ENCODE assay signal across 8 mouse cellular contexts in the genomic region with DNA sequence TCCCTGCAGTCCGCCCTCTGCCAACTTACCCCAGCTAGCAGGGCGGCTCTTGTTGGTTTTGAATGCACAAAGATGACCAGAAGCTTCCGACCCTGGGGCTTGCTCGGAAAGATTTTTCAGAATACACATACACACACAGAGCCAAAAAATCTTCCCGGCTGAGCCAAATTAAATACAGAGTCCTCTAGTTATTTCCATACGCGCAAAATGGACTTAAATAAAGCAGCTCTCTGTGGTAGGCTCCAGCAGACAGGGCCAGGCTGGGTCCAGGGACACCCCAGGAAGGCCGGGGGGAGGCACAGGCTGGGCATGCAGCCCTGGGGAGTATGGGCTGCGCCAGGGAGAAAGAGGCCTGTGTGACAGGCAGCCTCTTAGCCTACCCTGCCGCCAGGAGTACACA.
DNase-seq lines count a peak whose midpoint lies in the region; ATAC-seq and TF ChIP-seq lines count a peak whose summit lies in the region.

No protein-coding gene starts in this region.

- no peak overlapping the region for H3K9ac ChIP-seq in embryonic facial prominence, embryonic 15.5 days
- H3K9ac ChIP-seq in liver, postnatal 0 days (replicated peaks), result no peak overlapping the region

- H3K9me3 ChIP-seq in embryonic facial prominence, embryonic 15.5 days (replicated peaks), result no peaks in the 10 kb centered on the region
- H3K9me3 ChIP-seq in liver, postnatal 0 days (ENCODE audit: low read length), result no peaks in the 10 kb centered on the region

- ATAC-seq in embryonic facial prominence, embryonic 15.5 days (ENCODE audit: insufficient number of reproducible peaks, low FRiP score, low TSS enrichment, low read depth), result peak; percentile 84
- no peak for ATAC-seq in liver, postnatal 0 days
- ATAC-seq in activated CD4-positive, CD25-positive, alpha-beta regulatory T cell, adult 4 months, result no peak

- H3K27ac ChIP-seq in embryonic facial prominence, embryonic 15.5 days (replicated peaks), result peak overlapping the region; percentile 83
- peak overlapping the region; percentile 64 for H3K27ac ChIP-seq in liver, postnatal 0 days (ENCODE audit: low read depth)

- 39% methylated on average over 10 of the region's 10 CpGs for WGBS in embryonic facial prominence, embryonic 15.5 days
- 66% methylated on average over 10 of the region's 10 CpGs for WGBS in liver, postnatal 0 days (ENCODE audit: insufficient replicate concordance)

- H3K4me1 ChIP-seq in embryonic facial prominence, embryonic 15.5 days, result peaks cover 91% of the 10 kb centered on the region
- H3K4me1 ChIP-seq in liver, postnatal 0 days (ENCODE audit: insufficient read depth), result peaks cover 95% of the 10 kb centered on the region

- intact Hi-C loops in left cerebral cortex, postnatal 10 days (cut with DNase I), result no loop called here

- no peak overlapping the region for H3K4me2 ChIP-seq in embryonic facial prominence, embryonic 15.5 days (replicated peaks)
- 0 out of 2 replicates have a peak overlapping the region, but pooled peaks have one; percentile 4 for H3K4me2 ChIP-seq in liver, postnatal 0 days (ENCODE audit: low read depth, low read length)

- H3K4me3 ChIP-seq in embryonic facial prominence, embryonic 15.5 days (replicated peaks), result no peak overlapping the region
- H3K4me3 ChIP-seq in liver, postnatal 0 days (ENCODE audit: low read depth, low read length), result no peak overlapping the region

- peak; percentile 56 to 68 for DNase-seq in left cerebral cortex, postnatal 10 days (ENCODE audit: extremely low spot score in 1 of 2, low spot score in 2 of 2)
- DNase-seq in left cerebral cortex, adult 11 months (ENCODE audit: low spot score), result no peak
- DNase-seq in heart, postnatal 4 days, result peak; percentile 66
- no peak for DNase-seq in liver, postnatal 0 days
- no peak for DNase-seq in yolk sac, embryonic 10.5 days (ENCODE audit: low spot score)
- DNase-seq in urinary bladder, adult 18-20 months (ENCODE audit: low spot score in 2 of 2), result no peak

- TF ChIP-seq CTCF in liver, postnatal 0 days (IDR thresholded peaks at IDR 0.05; ENCODE audit: low read depth), result no peak

- H3K27me3 ChIP-seq in embryonic facial prominence, embryonic 15.5 days, result no peaks in the 10 kb centered on the region
- no peaks in the 10 kb centered on the region for H3K27me3 ChIP-seq in liver, postnatal 0 days (ENCODE audit: insufficient read depth, low read length)

- H3K36me3 ChIP-seq in embryonic facial prominence, embryonic 15.5 days, result no peaks in the 10 kb centered on the region
- no peaks in the 10 kb centered on the region for H3K36me3 ChIP-seq in liver, postnatal 0 days (replicated peaks; ENCODE audit: insufficient read depth, low read length)

- TF ChIP-seq EP300 in liver, postnatal 0 days (IDR thresholded peaks at IDR 0.05; ENCODE audit: low read depth), result no peak

Comparison
In these comparisons a context has a peak if more than half of its experiments do, and no peak if none do; other contexts are left out.
1. DNase-seq: peak in left cerebral cortex, postnatal 10 days (2 of 2) and heart, postnatal 4 days (single experiment); none in left cerebral cortex, adult 11 months (single experiment), liver, postnatal 0 days (single experiment), yolk sac, embryonic 10.5 days (single experiment) and urinary bladder, adult 18-20 months (0 of 2).